Mouse (Mus musculus) kidney, embryonic 14.5 days (tissue): ENCODE measurements at regions not wholly inside any gene's neighbourhood (a gene's known extent, or its start where the extent isn't known, plus 50 kb on each side); places are given as distances from the start of the nearest gene placed in this dataset.

Experiments used
- ATAC-seq: fragments of 200-750 bp; cut with Nextera tagmentation; 2 replicates; pipeline ENCODE4 v1.8.0; 2017; ENCODE audit warnings: moderate number of reproducible peaks, mild to moderate bottlenecking, moderate TSS enrichment, moderate library complexity; ENCODE audit not compliant: low FRiP score, low TSS enrichment
- H3K27ac ChIP-seq: fragments of 300-500 bp; sonication (generic); 2 replicates; pipeline ENCODE4 v1.5.1; 2014; ENCODE audit warnings: low read depth, mild to moderate bottlenecking, low read length, moderate library complexity, mixed read lengths
- H3K27me3 ChIP-seq: fragments of 300-500 bp; sonication (generic); 2 replicates; pipeline ENCODE4 v1.6.1; 2014; ENCODE audit warnings: mild to moderate bottlenecking, low read length; ENCODE audit not compliant: control insufficient read depth, insufficient read depth
- H3K36me3 ChIP-seq: fragments of 300-500 bp; sonication (generic); 2 replicates; pipeline ENCODE4 v1.6.1; 2014; ENCODE audit warnings: low read length, mixed read lengths; ENCODE audit not compliant: control insufficient read depth, insufficient read depth
- H3K4me1 ChIP-seq: fragments of 300-500 bp; sonication (generic); 2 replicates; pipeline ENCODE4 v1.6.1; 2014; ENCODE audit warnings: low read length, mixed read lengths; ENCODE audit not compliant: control insufficient read depth, insufficient read depth
- H3K4me2 ChIP-seq: fragments of 300-500 bp; sonication (generic); replicated peaks from 2 replicates; pipeline ENCODE4 v1.6.1; 2014; ENCODE audit warnings: low read depth, mild to moderate bottlenecking, low read length
- H3K4me3 ChIP-seq: fragments of 300-500 bp; sonication (generic); 2 replicates; pipeline ENCODE4 v1.5.1; 2014; ENCODE audit warnings: mild to moderate bottlenecking, low read length
- H3K9ac ChIP-seq: fragments of 300-500 bp; sonication (generic); 2 replicates; pipeline ENCODE4 v1.6.1; 2014; ENCODE audit warnings: low read depth, mild to moderate bottlenecking, low read length, moderate library complexity
- H3K9me3 ChIP-seq: fragments of 300-500 bp; sonication (generic); 2 replicates; pipeline ENCODE4 v1.6.1; 2016; ENCODE audit warnings: low read length; ENCODE audit not compliant: control insufficient read depth
- WGBS: fragments of 180-500 bp; shearing (Covaris S2); extraction: QIAGEN DNeasy Blood & Tissue Kit; methylation state at CpG from one replicate; pipeline ENCODE4 v1.1.7; 2014; 5-methylcytosine and 5-hydroxymethylcytosine counted together

GRCm38 (mm10) chr14:48019331-48019730 is 101.3 kb upstream of the Peli2 start:
- Histone ChIP-seq H3K9ac (no peak overlapping the region), H3K27me3 (no peaks in the 10 kb centered on the region), H3K4me1 (no peaks in the 10 kb centered on the region), H3K27ac (no peak overlapping the region), H3K9me3 (no peaks in the 10 kb centered on the region), H3K4me3 (no peak overlapping the region), H3K36me3 (no peaks in the 10 kb centered on the region), H3K4me2 (no peak overlapping the region)
- 92% methylated on average over 5 of the region's 5 CpGs for whole genome bisulfite sequencing
- ATAC-seq, result no peak

- no peak for ATAC-seq
- whole genome bisulfite sequencing, result 85% methylated on average over 4 of the region's 4 CpGs
- Histone ChIP-seq H3K9me3 (no peaks in the 10 kb centered on the region), H3K27ac (no peak overlapping the region), H3K9ac (no peak overlapping the region), H3K4me1 (no peaks in the 10 kb centered on the region), H3K4me2 (no peak overlapping the region), H3K4me3 (no peak overlapping the region), H3K27me3 (no peaks in the 10 kb centered on the region), H3K36me3 (no peaks in the 10 kb centered on the region)
Measured at GRCm38 (mm10) chr14:48022271-48022670, 98.4 kb upstream of the Peli2 start.

- no peak overlapping the region for H3K4me3 ChIP-seq
- H3K9ac ChIP-seq, result no peak overlapping the region
- H3K4me1 ChIP-seq, result no peaks in the 10 kb centered on the region
- H3K4me2 ChIP-seq, result no peak overlapping the region
- H3K36me3 ChIP-seq, result no peaks in the 10 kb centered on the region
- H3K9me3 ChIP-seq, result no peaks in the 10 kb centered on the region
- no peak overlapping the region for H3K27ac ChIP-seq
- WGBS, result 69% methylated on average over 8 of the region's 8 CpGs
- no peaks in the 10 kb centered on the region for H3K27me3 ChIP-seq
- no peak for ATAC-seq
Measured at GRCm38 (mm10) chr14:48024051-48024693, 96.5 kb upstream of the Peli2 start.

GRCm38 (mm10) chr14:48039286-48039790 is 81.3 kb upstream of the Peli2 start:
- no peak for ATAC-seq
- H3K9ac ChIP-seq, result no peak overlapping the region
- no peak overlapping the region for H3K4me2 ChIP-seq
- no peaks in the 10 kb centered on the region for H3K27me3 ChIP-seq
- WGBS, result 82% methylated on average over 4 of the region's 4 CpGs
- no peaks in the 10 kb centered on the region for H3K9me3 ChIP-seq
- no peaks in the 10 kb centered on the region for H3K4me1 ChIP-seq
- H3K4me3 ChIP-seq, result no peak overlapping the region
- H3K27ac ChIP-seq, result no peak overlapping the region
- no peaks in the 10 kb centered on the region for H3K36me3 ChIP-seq

GRCm38 (mm10) chr14:48046094-48046493 is 74.5 kb upstream of the Peli2 start:
- H3K9me3 ChIP-seq, result no peaks in the 10 kb centered on the region
- no peak overlapping the region for H3K9ac ChIP-seq
- WGBS, result 40% methylated on average over 9 of the region's 9 CpGs
- H3K4me1 ChIP-seq, result no peaks in the 10 kb centered on the region
- no peak for ATAC-seq
- no peak overlapping the region for H3K27ac ChIP-seq
- H3K4me3 ChIP-seq, result no peak overlapping the region
- no peaks in the 10 kb centered on the region for H3K36me3 ChIP-seq
- H3K27me3 ChIP-seq, result no peaks in the 10 kb centered on the region
- no peak overlapping the region for H3K4me2 ChIP-seq

- Histone ChIP-seq H3K27me3 (no peaks in the 10 kb centered on the region), H3K9ac (no peak overlapping the region), H3K4me3 (no peak overlapping the region), H3K9me3 (no peaks in the 10 kb centered on the region), H3K36me3 (no peaks in the 10 kb centered on the region), H3K4me1 (no peaks in the 10 kb centered on the region), H3K4me2 (no peak overlapping the region), H3K27ac (no peak overlapping the region)
- no peak for ATAC-seq
- 81% methylated on average over 1 of the region's 1 CpGs for WGBS
Measured at GRCm38 (mm10) chr14:48046831-48047230, 73.8 kb upstream of the Peli2 start.

GRCm38 (mm10) chr14:48049698-48050459 is 70.7 kb upstream of the Peli2 start:
- Histone ChIP-seq H3K9me3 (no peaks in the 10 kb centered on the region), H3K4me3 (no peak overlapping the region), H3K4me1 (peaks cover 3% of the 10 kb centered on the region; the same call in 1 of the 2 replicates), H3K27me3 (no peaks in the 10 kb centered on the region), H3K4me2 (no peak overlapping the region), H3K36me3 (no peaks in the 10 kb centered on the region), H3K27ac (no peak overlapping the region), H3K9ac (no peak overlapping the region)
- WGBS, result 75% methylated on average over 5 of the region's 5 CpGs
- ATAC-seq, result no peak

GRCm38 (mm10) chr14:48050460-48050760 is 70.2 kb upstream of the Peli2 start:
- H3K27me3 ChIP-seq, result no peaks in the 10 kb centered on the region
- no peak overlapping the region for H3K9ac ChIP-seq
- no peaks in the 10 kb centered on the region for H3K36me3 ChIP-seq
- H3K4me2 ChIP-seq, result no peak overlapping the region
- 94% methylated on average over 2 of the region's 2 CpGs for WGBS
- no peak for ATAC-seq
- no peak overlapping the region for H3K27ac ChIP-seq
- no peaks in the 10 kb centered on the region for H3K9me3 ChIP-seq
- H3K4me1 ChIP-seq, result peaks cover 3% of the 10 kb centered on the region; the same call in 1 of the 2 replicates
- H3K4me3 ChIP-seq, result no peak overlapping the region

GRCm38 (mm10) chr14:48051971-48052370 is 68.7 kb upstream of the Peli2 start:
- H3K4me3 ChIP-seq, result no peak overlapping the region
- 50% methylated on average over 3 of the region's 3 CpGs for WGBS
- no peaks in the 10 kb centered on the region for H3K27me3 ChIP-seq
- no peaks in the 10 kb centered on the region for H3K36me3 ChIP-seq
- ATAC-seq, result no peak
- H3K4me1 ChIP-seq, result peaks cover 3% of the 10 kb centered on the region; the same call in 1 of the 2 replicates
- no peaks in the 10 kb centered on the region for H3K9me3 ChIP-seq
- H3K27ac ChIP-seq, result no peak overlapping the region
- H3K9ac ChIP-seq, result no peak overlapping the region
- H3K4me2 ChIP-seq, result no peak overlapping the region
